Mouse (Mus musculus) urinary bladder, postnatal 36 days (tissue): ENCODE data around the gene Slc17a5.

Experiments used
- DNase-seq, 2 experiments: peaks; one replicate each; pipeline ENCODE4 v3.0.0; 2022; ENCODE audit warnings: low spot score in 2 of 2, mixed read lengths in 1 of 2

Slc17a5 gene

DNA sequence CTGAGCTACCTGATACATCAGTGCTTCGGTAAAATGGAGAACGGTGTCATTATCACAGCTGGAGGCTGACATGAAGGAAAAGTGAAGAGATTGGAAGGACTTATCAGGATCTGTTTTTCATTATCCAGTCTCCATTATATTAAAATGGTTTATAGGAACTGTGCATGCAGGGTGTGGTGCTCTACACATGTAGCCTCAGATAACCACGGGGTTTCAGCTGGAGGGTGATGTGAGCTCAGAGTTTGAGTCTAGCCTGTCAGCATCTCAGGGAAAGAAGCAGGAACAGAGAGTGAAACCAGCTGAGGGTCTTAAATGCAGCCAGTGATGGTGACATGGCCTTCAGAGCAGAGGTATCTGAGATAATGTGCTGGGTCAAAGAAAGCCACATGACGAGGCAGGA lies 28.4 kb downstream of the Slc17a5 start:
- no peak for DNase-seq

DNA sequence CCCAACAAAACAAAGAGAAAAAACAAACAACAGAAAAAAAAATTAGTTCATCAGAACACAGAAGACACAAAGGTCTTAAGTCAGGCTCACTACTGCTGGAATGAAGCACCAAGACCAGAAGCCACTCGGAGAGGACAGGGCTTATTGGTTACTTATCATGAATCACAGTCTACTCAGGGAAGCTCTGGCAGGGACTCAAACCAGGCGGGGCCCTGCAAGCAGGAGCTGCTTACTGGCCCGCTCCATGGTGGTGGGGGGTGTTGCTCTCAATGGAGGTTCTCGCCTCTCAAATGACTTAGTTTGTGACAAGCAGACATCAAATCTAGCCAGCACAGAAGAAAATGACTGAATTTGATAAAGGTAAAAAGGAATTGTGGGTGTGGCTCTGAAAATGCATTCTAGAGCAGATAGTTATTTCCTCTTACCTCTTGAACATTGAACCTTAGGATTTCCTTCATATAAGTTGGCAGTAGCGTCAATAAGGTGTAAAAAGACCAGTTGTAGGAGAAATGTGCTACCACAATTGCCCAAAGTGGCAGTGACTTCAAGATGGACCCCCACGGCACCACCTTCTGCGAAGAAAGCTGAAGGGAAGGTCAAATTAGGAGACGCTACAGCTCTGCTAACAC lies 29.1 kb downstream of the Slc17a5 start:
- peak in 1 of 2 experiments; percentile 16 for DNase-seq

DNA sequence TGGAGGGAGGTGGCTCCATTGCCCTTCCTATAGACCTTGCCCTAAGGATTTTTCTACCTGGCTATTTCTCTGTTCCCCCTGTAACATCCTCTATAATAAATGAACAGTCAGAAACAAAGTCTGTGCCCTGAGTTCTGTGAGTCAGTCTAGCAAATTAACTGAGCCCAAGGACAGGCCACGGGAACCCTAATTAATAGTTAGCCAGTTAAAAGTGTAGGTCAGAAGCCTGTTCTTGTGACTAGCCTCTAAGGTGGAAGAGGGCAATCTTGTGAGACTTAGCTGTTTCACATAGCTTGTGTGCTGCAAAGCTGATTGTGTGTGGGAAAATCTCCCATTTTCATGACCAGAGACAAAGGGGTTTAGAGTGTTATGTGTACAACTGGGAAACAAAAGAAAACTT lies 30.8 kb downstream of the Slc17a5 start:
- no peak for DNase-seq

DNA sequence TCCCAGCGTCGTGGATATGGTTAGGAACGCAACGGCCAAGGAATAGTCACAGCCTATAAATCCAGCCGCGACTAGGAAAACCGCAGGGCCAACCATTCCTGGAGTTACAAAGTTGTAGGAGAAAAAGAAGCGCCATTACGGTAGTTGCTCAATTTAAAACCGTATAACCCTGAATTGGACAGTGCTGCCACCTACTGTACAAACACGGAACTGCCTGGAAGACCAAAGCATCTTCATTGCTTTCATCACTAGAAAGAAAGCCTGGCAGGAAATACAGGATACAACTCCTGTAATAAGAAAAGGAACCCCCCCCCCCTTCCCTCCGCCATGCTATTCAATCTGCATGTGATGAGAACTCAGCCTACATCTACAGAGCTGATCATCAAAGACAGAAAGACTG lies 34.9 kb downstream of the Slc17a5 start:
- DNase-seq, result peak; percentile 71 to 78

DNA sequence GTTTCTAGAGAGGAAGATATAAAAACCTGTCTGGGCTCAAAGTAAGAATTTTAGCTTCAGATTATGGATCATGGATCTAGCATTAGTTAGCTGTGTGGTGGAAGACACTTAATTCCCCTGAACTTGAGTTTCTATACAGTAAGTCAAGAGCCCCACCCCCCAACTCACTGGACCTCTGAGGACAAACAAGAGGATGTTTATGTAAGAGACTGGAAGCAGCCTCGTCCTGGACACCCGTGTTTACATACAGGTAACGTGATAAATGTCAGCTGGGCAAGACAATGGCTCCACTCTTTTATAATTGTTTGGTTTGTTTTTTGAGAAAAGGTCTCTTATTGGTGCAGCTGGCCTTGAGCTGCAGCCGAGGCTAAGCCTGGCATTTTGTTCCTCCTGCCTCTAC lies 36.1 kb downstream of the Slc17a5 start:
- no peak for DNase-seq

DNA sequence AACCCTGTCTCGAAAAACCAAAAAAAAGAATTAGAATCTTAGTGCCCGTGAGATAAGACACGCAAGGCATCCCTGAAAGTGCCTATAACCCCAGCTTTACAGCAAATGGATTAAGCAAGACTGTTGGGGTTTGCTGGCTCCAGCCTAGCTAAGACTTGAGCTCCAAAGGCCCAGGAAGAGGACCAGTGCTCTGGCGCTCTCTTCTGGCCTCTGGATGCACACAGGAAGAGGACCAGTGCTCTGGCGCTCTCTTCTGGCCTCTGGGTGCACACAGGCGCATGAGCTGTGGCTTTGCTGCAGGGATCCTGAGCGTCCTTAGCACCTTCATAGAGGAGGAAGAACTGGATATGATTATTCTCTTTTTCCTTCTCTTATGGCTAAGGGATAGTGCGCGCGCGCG lies 40.1 kb downstream of the Slc17a5 start:
- no peak for DNase-seq

DNA sequence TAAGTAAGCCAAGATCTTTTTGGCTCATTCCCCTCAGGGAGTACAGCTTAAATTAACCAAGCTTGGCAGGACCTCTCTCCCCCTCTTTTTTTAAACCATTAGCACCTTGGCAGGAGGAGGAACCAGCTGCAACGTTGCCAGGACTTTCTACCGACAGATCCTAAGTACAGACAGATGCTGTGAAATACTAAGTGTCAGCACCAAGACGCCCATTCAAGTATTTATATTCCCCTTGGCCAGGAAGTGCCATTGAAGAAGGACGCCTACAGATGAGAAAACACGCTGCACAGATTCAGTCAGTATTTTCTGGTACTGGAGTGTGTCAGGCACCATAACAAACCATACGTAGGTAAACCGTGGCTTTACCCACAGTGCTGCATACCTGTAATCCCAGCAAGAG lies 40.9 kb downstream of the Slc17a5 start:
- no peak for DNase-seq

DNA sequence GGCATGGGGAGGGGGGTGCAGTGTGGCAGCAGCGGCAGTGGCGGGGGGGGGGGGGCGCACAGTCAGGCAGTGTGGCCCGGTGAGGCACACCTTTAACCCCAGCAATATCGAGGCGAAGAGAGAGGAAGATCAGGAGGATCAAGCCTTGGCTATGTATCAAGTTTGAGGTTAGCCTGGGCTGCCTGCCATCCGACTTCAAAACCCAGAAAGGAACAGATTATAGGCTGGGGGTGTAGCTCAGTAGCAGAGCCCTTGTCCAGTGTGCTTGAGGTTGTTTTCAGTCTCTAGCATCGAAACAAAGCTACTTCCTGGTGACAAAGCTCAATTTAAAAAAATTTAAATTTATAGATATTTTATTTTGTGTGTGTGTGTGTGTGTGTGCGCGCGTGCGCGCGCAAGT lies 46.1 kb downstream of the Slc17a5 start:
- no peak for DNase-seq

DNA sequence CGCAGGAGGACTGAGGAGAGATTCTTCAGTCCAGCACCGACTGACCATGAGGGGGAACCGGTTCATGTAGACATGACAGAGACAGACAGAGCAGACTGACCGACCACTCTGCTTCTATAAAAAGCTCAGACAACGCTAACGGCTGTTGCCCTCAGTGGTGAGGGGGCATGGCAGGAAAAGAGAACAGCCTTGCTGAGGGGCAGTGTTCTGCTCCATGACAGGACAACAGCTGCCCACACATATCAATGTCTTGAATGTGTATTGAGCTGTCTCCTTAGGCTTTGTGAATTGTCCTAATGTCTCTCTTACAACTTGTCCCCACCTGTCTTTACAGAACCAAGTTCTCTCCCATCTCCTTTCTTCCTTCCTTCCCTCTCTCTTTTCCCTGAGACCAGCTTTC lies 49.4 kb downstream of the Slc17a5 start:
- DNase-seq, result no peak

DNA sequence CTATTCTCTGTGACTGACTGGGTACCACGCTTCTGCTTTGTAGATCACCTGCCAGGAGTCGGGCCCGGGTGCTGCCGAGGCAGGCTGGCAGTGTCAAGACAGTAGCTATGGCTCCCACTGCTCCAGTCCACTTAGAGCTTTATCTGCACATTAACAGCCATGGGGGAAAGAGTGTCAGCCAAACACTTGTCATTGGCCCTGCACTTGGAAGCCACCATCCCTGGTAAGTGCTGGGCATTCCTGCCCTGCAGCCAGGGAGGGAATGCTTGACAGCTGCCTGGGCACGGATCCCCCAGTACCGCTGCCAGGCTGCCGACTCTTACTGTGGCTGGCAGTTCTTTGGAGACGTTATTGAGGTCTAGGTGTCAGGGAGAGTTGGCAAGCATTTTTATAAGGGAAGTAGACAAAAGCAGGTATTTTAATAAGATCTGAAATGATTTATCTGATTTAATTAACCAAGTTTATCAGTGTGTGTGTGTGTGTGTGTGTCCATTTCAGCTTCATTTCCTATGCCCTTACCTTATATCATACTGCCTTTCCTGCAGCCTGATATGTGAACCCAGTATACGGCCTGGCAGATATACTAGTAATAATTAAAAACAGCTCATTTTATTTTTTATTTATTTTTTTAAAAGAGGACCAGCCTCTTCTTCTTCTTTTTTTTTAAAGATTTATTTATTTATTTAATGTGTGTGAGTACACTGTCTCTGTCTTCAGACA lies 50.5 kb downstream of the Slc17a5 start:
- no peak for DNase-seq

DNA sequence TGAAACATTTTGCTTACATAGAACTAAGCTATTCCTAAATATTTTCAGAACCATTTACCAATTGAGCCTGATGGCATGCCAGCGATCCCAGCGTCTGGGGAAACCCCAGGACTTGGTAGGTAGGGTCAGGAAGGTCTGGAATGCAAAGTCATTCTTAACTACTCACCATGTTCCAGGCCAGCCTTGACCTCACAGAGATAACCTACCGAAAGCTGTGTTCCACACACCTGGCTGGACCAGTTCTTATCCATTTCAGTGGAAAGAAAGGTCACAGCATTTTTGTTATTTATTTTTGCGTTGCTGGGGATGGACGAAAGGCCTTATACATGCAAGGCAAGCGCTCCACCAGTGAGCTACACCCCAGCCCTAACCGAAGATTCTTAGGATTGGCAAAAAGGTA lies 53.2 kb downstream of the Slc17a5 start:
- DNase-seq, result no peak

DNA sequence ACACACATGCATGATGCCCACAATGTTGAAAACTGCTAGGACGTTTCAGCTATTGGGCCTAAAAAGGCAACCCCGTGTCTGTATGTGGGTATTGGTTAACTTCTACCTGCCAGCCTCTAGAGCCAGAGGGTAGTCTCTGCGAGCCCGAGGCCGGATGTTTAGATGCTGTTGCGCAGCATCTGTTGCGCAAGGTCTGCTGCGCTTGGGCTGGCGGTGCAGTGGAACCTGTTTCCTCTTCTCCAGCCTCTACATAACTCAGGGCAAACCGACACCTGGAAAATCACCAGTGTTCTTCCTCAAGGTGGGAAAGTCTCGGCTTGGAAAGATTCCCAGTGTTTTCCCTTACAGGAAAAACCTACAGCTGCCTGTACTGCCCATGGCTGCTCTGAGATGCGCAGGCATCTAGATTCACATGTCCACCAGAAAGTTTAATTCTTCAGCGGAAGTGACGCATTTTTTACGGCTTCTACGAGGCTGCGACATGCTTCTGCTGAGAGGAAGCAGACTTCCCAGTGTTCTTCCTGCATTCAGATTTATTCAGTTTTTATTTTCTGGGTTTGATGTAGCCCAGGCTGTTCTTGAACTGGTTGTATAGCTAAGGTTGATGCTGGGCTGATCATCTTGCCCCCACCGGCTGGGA lies 54.4 kb downstream of the Slc17a5 start:
- DNase-seq, result peak; percentile 65 to 77

DNA sequence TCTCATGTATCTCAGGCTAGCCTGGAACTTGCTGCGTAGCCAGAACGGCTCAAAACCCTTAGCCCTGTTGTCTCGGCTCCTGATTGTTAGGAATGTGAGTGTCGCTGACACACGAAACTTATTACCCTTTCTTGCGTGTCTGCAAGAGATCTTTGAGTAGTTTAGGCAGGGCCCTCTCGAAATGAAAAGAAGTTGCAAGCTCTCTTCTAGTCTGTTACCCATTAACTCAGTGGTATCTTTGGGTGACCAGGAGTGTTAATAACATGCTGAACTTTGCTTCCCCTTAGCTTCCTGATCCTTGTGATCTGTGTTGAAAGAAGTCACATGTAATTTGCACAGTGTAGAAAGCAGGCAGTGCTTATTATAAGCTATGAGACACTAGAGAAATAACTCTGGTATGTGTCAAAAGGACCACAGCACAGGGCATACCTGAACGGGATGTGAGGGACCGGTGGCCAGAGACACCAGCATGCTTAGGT lies 55.5 kb downstream of the Slc17a5 start:
- DNase-seq, result no peak

DNA sequence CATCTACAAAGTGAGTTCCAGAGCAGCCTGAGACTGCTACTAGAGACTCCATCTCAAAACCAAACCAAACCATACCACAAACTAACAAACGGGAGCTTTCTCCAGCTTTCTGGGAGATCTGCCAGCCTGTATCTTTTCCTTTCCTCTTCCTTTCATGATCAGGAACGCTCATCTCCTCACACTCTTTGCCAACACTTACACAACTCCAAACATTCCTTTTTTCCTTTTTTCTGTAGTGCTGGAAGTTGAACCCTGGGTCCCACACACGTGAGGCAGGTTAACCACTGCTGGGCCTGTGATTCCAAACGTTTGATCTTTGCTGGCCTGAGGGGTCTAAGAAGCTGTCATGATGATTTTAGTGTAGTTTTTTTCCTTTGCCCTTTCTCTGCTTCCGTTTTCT lies 56.0 kb downstream of the Slc17a5 start:
- DNase-seq, result no peak

DNA sequence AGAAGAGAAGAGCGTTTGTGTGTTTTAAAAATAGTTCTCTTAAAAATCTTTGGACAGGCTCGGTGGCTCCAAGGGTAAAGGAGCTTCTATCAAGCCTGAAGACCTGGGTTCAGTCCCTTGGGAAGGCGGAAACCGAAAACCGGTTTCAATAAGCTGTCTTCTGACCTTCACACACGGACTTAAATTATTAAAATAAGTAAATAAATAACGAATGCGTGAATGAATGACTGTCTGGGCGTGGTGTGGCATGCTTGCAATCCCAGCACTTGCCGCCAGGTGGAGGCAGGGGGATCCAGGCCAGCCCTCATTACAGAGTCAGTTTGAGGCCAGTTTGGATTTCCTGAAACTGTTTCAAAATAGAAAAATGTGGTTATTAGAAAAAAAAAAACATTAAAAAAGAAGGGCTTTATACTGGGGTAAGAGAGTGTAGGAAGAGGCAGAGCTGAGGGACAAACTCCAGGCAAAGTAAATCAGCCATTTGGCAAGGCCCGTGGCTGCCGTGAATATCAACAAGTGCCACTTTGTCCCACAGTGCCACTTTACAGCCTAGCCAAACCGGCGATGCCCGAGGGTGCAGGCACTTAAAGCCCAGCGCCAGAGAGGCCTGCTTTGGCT lies 60.0 kb downstream of the Slc17a5 start:
- peak; percentile 78 to 85 for DNase-seq

DNA sequence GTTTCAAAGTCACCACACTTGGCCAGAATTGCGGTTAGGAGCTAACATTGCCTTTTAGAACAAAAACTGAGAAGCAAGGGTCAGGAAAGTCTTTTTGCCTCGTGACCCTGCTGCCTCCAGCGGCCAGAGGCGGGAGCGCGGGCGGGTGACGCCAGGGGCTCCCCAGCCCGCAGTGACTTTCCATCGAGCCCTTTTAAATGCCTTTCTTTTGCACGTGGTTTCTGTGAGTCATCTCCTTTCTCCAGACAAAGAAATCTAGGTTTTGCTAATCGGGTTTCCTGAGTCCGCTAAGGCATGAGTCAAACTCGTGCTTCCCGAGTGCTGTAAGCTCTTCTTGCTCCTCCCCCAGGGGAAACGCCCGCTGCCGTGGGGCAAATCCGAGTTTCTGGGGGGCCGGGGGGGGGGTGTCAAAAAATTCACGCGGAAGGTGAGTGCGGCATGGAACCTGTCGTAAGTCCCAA lies 60.5 kb downstream of the Slc17a5 start:
- peak; percentile 73 to 84 for DNase-seq

DNA sequence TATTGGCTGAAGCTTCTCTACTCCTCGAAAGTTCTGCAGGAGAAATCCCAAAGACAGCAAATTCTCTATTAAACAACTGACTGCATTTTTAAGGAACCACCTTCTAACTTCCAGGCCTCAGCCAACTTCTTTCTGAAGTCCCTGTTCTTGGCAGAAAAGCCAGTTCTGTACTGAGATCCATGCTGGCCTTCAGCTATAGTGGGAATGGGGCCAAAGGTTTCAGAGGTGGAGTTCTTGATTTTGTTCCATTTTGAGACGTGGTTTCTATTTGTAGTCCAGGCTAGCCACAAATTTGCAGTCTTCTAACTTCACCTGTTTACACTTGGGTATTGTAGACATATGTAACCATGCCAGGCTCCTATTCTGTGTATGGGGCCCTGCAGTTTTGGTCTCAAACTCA lies 61.6 kb downstream of the Slc17a5 start:
- DNase-seq, result no peak

DNA sequence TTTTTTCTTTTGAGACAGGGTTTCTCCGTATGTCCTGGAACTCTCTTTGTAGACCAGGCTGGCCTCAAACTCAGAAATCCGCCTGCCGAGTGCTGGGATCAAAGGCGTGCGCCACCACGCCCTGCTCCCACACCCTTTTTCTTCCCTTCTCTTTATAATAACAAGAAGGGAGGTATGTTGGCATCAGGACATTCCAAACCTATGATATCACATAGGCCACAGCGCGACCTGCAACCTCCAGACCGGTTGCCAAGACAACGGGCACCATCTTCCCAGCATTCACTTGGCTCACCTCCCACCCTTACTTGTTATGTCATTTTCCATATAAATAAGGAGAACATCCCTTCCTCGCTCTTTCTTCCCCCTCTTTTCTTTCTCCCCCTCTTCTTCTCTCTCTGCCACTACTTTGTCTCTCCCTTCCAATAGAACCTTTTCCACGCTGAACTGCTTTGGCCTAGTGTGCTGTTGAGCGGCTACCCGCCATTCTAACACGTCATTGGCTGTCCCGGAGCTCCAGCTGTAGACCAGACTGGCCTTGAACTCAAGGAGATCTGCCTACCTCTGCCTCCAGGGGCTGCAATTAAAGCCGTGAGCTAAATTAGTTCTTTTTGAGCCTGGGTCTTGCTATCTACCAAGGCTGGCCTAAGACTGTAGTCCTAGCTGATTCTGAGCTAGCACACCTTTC lies 62.2 kb downstream of the Slc17a5 start:
- DNase-seq, result no peak

DNA sequence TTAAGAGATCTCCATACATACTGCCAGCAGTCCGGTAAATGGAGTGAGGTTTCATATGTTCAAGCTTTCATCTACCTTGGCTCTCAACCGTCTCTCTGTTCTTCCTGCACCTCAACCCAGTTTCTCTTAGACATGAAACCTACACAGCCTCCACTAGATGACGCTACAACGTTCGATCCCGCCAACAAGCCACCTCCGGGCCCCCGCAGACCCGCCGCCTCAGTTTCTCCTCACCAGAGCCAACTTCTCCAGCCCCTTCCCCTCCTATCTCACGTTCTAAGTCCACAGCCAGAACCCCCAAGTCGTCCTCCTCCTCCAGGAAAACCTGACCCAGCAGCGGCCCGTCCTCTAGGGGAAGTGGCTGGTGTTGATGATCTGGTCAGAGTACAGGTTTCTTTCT lies 66.2 kb downstream of the Slc17a5 start:
- no peak for DNase-seq

DNA sequence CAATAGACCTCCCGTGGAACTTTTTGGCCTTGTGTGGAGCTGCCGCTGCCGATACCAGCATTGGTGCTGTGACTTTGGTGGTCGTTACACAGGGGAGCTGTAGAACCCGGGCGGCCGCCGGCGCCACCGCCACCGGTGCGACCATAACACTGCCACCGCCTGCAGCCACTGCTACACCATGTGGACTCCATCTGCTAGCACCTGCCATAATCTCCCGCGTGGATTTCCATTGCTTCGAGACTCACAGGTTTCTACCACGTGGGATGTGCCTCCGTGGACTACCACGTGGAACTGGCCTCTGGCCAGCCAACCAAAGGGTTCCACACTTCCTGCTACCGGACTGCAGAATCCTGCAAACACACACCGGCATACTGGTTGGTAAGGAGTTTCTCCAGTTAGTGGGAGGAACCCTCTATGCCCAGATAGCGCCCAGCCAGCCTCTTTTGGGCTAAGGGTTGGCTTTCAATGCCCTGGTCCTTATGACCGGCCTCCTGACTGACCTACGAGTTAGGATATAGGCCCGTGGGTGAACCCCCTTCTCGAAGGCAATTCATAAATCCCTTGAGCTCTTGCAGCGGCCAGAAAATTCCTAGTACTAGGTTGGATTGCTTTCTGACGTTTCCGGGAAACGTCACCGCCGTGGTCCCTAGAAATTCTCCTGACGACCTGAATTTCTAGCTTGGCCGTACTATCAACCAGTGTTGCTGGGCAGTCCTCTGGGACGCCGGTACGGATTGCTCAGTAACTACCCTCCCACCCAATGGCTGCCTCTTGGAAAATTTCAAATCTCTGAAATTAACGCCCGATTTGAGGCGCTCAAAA lies 66.8 kb downstream of the Slc17a5 start:
- peak; percentile 35 to 54 for DNase-seq
